Mouse (Mus musculus): ENCODE data around the gene Syn2. TPM values are rescaled to one million over a fixed set of nuclear protein-coding genes. Genes with fewer than 3 reads are reported as not detected.
"Not testable (repeated sequence)": the region's sequence is repeated elsewhere in the genome, so short reads cannot be mapped to it uniquely, and the experiment has no call there.

Gene Syn2
- polyA plus RNA-seq, 1 experiment from 2014 or later = 0.71 TPM

DNA sequence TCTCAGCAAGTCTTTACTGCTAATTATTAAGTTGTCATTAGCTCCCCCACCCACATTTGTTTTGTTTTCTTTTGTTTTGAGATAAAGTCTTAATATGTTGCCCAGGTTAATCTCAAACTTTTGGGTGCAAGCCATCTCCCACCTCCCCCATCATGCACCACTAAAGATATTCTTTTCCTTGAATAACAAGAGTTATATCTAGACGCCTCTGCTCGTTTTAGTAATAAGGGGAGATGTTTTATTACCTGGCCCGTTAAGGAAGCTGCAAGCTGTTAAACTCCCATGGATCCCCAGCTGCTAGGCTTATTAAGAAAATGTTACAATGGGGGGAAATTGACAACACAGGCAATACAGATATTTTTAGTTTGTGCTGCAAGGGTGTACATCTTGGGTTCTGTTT is 95.9 kb downstream of the Syn2 start:
- Histone ChIP-seq H3K9ac (replicated peaks) (no peak overlapping the region), H3K27me3 (no peaks in the 10 kb centered on the region), H3K9me3 (no peaks in the 10 kb centered on the region), H3K4me1 (replicated peaks) (no peaks in the 10 kb centered on the region), H3K4me3 (replicated peaks) (no peak overlapping the region), H3K27ac (no peak overlapping the region), H3K36me3 (no peaks in the 10 kb centered on the region), H3K4me2 (no peak overlapping the region)
- ATAC-seq (ENCODE audit: insufficient number of reproducible peaks, insufficient read depth, low FRiP score, low TSS enrichment, low read depth) = no peak
- WGBS = 31% methylated on average over 3 of the region's 3 CpGs

DNA sequence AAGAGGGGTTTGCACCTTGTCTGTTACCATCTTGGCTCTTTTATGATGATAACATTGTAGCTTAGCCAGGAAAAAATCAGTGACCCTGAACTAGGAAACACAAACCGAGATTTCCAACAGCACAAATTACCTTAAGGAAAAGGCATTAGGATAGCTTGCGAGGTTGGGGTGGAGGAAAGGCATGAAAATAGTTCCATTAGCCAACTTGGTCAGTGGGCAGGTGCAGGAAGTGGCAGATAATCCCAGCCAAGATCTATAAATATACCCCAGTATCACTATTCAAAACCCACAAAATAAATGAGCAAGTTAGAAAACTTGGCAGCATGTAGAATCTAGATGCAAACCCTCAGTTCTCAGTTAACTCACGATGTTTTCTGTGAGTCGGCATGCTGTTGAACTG is 97.1 kb downstream of the Syn2 start:
- no peaks in the 10 kb centered on the region for H3K4me1 ChIP-seq (replicated peaks)
- no peak for ATAC-seq (ENCODE audit: insufficient number of reproducible peaks, insufficient read depth, low FRiP score, low TSS enrichment, low read depth)
- H3K4me2 ChIP-seq = no peak overlapping the region
- no peaks in the 10 kb centered on the region for H3K27me3 ChIP-seq
- no peak overlapping the region for H3K4me3 ChIP-seq (replicated peaks)
- H3K27ac ChIP-seq = no peak overlapping the region
- H3K9ac ChIP-seq (replicated peaks) = no peak overlapping the region
- no peaks in the 10 kb centered on the region for H3K36me3 ChIP-seq
- 79% methylated on average over 4 of the region's 4 CpGs for WGBS
- no peaks in the 10 kb centered on the region for H3K9me3 ChIP-seq

DNA sequence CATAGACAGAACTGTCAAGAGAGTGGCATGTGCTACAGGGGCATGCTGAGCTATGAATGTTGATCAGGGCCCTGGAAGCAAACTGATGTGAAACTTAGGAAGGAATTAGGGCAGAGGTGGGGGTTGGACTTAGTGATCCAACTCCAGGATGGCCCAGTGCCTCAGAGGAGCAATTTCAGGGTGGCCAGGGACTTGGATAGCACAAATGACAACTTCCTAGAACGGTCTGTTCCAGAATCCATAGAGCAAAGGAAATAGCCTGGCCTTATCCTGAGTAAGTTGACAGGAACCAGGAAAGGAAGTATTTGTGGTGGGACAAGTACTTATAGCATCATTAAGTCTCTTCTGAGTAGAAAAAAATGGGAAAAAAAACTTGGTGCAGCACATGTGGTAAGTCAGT is 97.9 kb downstream of the Syn2 start:
- no peak for ATAC-seq (ENCODE audit: insufficient number of reproducible peaks, insufficient read depth, low FRiP score, low TSS enrichment, low read depth)
- whole genome bisulfite sequencing = 79% methylated on average over 1 of the region's 1 CpGs
- H3K27me3 ChIP-seq = no peaks in the 10 kb centered on the region

DNA sequence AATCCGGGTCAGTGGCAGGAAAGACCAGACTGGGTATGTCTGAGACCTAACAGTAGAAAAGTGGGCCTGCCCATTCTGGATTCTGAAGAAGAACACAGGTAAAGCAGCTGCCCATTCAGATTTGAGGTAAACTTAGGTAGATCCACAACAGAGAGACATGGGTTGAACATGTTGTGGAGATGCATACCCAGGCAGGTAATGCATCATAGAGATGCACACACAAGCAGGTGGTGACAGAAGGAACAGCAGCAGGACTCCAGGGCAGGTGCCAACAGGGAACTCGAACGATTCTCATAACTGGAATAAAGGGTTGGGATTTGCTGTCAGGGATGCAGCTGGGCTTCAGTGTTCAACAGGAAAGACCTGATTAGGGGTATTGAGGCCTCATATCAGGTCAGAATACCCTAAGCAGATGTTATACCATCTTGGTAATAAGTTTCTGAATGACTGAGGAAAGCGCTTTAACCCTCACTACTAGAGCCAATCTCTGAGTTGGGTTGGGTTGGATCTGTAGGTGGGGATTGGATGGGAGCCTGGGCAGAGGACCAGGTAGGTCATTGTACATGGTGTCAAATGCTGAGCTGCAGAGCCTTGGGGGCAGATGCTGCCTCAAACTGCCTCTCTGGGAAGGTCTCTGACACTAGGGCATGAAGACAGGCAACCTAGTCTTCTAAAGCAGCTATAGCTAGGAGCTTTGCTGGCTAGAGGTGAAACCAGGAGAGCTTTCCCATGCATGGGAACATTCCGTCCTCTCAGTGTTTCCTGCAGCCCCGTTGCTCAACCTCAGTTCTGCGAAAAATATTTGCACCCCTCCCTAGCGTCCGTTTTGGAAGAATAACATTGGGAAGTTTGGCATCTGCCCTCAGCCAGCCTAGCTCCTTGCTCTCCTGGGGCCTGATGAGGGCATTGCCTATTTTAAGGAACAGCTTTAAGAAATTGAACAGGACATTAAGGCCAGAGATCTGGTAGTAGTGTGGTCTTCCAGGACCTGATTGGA is 103.6 kb downstream of the Syn2 start:
- Histone ChIP-seq H3K27me3 (no peaks in the 10 kb centered on the region), H3K27ac (no peak overlapping the region), H3K9me3 (no peaks in the 10 kb centered on the region), H3K36me3 (no peaks in the 10 kb centered on the region), H3K4me2 (no peak overlapping the region), H3K4me1 (replicated peaks) (no peaks in the 10 kb centered on the region), H3K9ac (replicated peaks) (no peak overlapping the region), H3K4me3 (replicated peaks) (no peak overlapping the region)
- WGBS = 86% methylated on average over 9 of the region's 9 CpGs
- no peak for ATAC-seq (ENCODE audit: insufficient number of reproducible peaks, insufficient read depth, low FRiP score, low TSS enrichment, low read depth)

More for the DNA sequence above, 97.9 kb downstream of the Syn2 start:
- H3K4me3 ChIP-seq (replicated peaks) = no peak overlapping the region
- H3K27ac ChIP-seq = no peak overlapping the region
- H3K4me2 ChIP-seq = no peak overlapping the region
- H3K4me1 ChIP-seq (replicated peaks) = no peaks in the 10 kb centered on the region
- H3K9ac ChIP-seq (replicated peaks) = no peak overlapping the region
- H3K36me3 ChIP-seq = no peaks in the 10 kb centered on the region
- H3K9me3 ChIP-seq = no peaks in the 10 kb centered on the region

DNA sequence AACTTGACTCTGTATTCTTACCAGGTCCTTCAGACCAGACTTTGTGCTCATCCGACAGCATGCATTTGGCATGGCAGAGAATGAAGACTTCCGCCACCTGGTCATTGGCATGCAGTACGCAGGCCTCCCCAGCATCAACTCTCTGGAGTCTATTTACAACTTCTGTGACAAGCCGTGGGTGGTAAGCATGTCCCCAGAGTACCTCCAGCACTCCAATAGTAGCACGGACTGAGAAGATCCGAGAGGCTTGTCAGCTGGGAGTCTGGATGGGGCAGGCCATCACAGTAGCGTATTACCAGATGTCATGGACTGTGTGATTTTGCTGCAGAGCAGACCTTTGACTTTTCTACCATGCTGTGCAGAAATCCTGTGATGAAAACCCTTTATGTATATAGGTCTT is 104.6 kb downstream of the Syn2 start:
- Histone ChIP-seq H3K27ac (no peak overlapping the region), H3K36me3 (no peaks in the 10 kb centered on the region), H3K4me3 (replicated peaks) (no peak overlapping the region), H3K27me3 (no peaks in the 10 kb centered on the region), H3K4me2 (no peak overlapping the region), H3K9ac (replicated peaks) (no peak overlapping the region), H3K4me1 (replicated peaks) (no peaks in the 10 kb centered on the region), H3K9me3 (no peaks in the 10 kb centered on the region)
- no peak for ATAC-seq (ENCODE audit: insufficient number of reproducible peaks, insufficient read depth, low FRiP score, low TSS enrichment, low read depth)
- WGBS = 78% methylated on average over 7 of the region's 7 CpGs

DNA sequence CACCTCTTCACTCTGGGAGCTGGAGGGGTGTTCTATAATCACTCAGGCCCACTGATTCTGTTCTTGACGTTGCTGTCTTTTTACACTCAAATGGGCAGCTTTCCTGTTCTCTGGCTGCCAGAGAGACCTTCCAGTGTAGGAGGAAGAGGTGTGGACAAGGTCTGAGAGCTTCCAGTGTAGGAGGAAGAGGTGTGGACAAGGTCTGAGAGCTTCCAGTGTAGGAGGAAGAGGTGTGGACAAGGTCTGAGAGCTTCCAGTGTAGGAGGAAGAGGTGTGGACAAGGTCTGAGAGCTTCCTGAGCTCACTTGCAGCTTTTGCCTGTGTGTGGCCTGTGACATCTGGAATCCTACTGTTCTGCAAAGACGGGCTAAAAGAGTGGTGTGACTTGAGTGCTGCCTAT is 105.7 kb downstream of the Syn2 start:
- ATAC-seq (ENCODE audit: insufficient number of reproducible peaks, insufficient read depth, low FRiP score, low TSS enrichment, low read depth); H3K9me3 ChIP-seq; H3K9ac ChIP-seq (replicated peaks); H3K4me3 ChIP-seq (replicated peaks); H3K36me3 ChIP-seq; H3K27ac ChIP-seq; H3K4me2 ChIP-seq; H3K27me3 ChIP-seq; H3K4me1 ChIP-seq (replicated peaks): not testable (repeated sequence)
- 43% methylated on average over 2 of the region's 2 CpGs for WGBS

DNA sequence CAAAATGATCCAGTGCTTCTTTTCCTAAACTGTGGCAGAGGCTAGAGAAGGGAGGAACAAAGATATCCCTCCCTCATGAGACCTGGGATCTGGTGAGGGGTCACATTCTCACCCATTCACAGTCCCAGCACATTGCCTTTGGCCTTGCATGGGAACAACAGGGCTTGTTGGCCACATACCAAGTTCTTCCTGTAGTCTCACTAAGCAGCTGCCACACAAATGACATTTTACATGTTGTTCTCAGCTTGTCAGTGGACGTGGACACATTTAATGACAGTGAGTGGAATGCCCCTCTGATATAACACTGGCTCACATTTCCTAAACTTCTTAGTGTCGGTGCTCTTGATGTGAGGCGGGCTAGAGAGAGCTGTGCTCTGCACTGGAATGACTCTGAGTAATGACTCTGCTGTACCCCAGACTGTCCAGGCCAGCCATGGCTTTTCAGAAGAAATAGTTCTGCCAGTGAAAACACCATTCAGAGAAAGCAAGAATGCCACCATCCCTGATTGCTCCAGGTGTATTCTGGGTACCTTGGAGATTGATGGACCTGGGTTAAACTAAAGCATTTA is 106.5 kb downstream of the Syn2 start:
- Histone ChIP-seq H3K36me3 (no peaks in the 10 kb centered on the region), H3K4me3 (replicated peaks) (no peak overlapping the region), H3K27ac (no peak overlapping the region), H3K4me1 (replicated peaks) (no peaks in the 10 kb centered on the region), H3K27me3 (no peaks in the 10 kb centered on the region), H3K4me2 (no peak overlapping the region), H3K9me3 (no peaks in the 10 kb centered on the region), H3K9ac (replicated peaks) (no peak overlapping the region)
- WGBS = 66% methylated on average over 3 of the region's 3 CpGs
- ATAC-seq (ENCODE audit: insufficient number of reproducible peaks, insufficient read depth, low FRiP score, low TSS enrichment, low read depth) = no peak

DNA sequence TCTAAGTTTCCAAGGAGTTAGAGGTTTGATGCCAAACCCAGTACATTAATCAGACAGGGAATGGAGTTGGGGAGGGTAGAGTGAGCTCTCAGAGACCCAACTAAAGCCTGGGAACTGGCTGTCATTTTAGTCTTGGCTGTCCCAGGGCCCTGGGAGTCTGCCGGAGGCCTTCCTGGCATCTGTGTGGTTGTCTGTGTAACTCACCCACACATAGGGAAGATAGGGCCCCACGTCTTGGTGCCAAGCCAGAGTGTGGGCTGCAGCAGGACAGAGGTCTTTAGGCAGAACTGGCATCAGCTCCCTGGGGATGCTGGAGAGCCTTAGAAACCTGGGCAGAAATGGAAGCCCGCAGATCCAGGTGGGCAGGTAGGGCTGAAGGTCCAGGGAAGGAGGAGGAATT is 107.2 kb downstream of the Syn2 start:
- H3K4me1 ChIP-seq (replicated peaks) = no peaks in the 10 kb centered on the region
- no peak overlapping the region for H3K4me2 ChIP-seq
- H3K27ac ChIP-seq = no peak overlapping the region
- no peak overlapping the region for H3K9ac ChIP-seq (replicated peaks)
- H3K27me3 ChIP-seq = no peaks in the 10 kb centered on the region
- no peak overlapping the region for H3K4me3 ChIP-seq (replicated peaks)
- no peaks in the 10 kb centered on the region for H3K9me3 ChIP-seq
- no peak for ATAC-seq (ENCODE audit: insufficient number of reproducible peaks, insufficient read depth, low FRiP score, low TSS enrichment, low read depth)
- H3K36me3 ChIP-seq = no peaks in the 10 kb centered on the region
- WGBS = 90% methylated on average over 3 of the region's 3 CpGs

DNA sequence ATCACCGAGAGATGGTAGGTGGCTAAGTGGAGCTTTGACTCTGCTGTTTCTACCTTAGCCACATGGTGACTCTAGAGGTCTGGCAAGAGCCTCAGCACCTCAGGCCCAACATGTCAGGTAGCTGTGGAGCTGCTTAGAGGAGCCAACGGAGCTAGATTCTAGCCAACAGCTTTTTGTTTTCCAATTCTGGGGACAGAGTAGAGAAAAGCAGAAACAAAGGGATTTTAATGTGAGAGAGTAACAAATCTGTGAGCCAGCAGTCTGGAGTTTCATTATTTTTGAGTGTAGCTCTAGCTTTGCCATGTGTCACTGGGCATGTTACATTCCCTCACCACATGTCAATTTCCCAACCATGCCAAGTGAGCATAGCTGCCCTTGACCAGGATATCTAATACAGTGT is 109.5 kb downstream of the Syn2 start:
- 65% methylated on average over 2 of the region's 2 CpGs for WGBS
- Histone ChIP-seq H3K4me1 (replicated peaks) (0 out of 2 replicates have a peak, but pooled peaks cover 4% of the 10 kb centered on the region), H3K9ac (replicated peaks) (no peak overlapping the region), H3K4me3 (replicated peaks) (no peak overlapping the region), H3K9me3 (no peaks in the 10 kb centered on the region), H3K27ac (no peak overlapping the region), H3K36me3 (no peaks in the 10 kb centered on the region), H3K4me2 (no peak overlapping the region), H3K27me3 (no peaks in the 10 kb centered on the region)
- no peak for ATAC-seq (ENCODE audit: insufficient number of reproducible peaks, insufficient read depth, low FRiP score, low TSS enrichment, low read depth)

DNA sequence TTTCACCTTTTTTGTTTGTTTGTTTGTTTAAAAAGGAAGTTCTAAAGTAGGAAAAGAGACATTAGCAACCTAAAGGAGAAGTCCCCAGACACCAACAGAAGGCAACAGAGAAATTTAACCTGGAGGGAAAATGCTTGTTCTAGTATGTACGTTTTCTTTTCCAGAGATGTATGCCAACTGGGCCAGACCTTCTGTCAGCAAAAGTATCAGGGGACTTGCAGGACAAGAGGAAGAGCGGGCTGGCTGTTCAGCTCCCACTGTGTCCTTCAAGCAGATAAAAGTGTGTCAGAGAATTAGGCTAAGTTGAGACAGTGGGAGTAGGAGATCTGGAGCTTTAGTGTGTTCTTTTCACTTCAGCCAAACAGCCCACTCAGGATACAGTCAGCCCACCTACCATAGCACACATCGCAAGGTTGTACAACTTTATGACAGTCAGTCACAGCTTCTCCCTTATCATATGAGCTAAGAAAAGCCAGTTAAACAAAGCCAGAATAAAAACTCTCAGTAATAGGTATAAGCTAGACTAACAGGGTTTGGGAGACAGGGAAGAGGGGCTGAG is 110.9 kb downstream of the Syn2 start:
- H3K9me3 ChIP-seq = no peaks in the 10 kb centered on the region
- WGBS = 81% methylated on average over 3 of the region's 3 CpGs
- no peak overlapping the region for H3K27ac ChIP-seq
- H3K4me1 ChIP-seq (replicated peaks) = 0 out of 2 replicates have a peak, but pooled peaks cover 4% of the 10 kb centered on the region
- no peaks in the 10 kb centered on the region for H3K36me3 ChIP-seq
- no peak overlapping the region for H3K4me2 ChIP-seq
- H3K27me3 ChIP-seq = no peaks in the 10 kb centered on the region
- H3K4me3 ChIP-seq (replicated peaks) = no peak overlapping the region
- no peak for ATAC-seq (ENCODE audit: insufficient number of reproducible peaks, insufficient read depth, low FRiP score, low TSS enrichment, low read depth)
- no peak overlapping the region for H3K9ac ChIP-seq (replicated peaks)

DNA sequence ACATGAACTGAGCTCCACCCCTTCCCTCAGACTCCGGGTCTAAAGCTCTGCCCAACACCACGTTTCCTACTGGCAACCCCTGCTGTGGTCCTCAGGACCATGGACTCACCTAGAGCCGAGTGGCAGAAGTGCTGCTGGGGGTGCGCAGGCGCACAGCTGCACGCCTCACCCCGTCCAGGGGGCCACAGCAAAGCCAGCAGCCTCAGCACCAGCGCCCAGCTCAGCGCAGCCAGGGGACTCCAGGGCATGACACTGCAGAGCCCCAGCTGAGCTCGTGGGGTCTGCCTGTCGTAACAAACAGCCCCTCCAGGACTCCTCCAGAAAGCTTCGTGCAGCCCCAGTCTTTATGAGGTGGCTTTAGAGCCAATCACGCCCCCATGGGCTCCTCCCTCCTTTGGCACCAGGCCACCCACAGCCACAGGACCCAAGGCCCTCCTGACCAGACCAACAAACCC is 116.9 kb downstream of the Syn2 start:
- H3K9me3 ChIP-seq = no peaks in the 10 kb centered on the region
- no peaks in the 10 kb centered on the region for H3K27me3 ChIP-seq
- peak overlapping the region; percentile 62 for H3K4me2 ChIP-seq
- peak overlapping the region; percentile 29 for H3K4me3 ChIP-seq (replicated peaks)
- H3K9ac ChIP-seq (replicated peaks) = 0 out of 2 replicates have a peak overlapping the region, but pooled peaks have one; percentile 31
- peaks cover 17% of the 10 kb centered on the region for H3K4me1 ChIP-seq (replicated peaks)
- H3K36me3 ChIP-seq = no peaks in the 10 kb centered on the region
- WGBS = 2% methylated on average over 13 of the region's 13 CpGs
- peak; percentile 47; the same call in 1 of the 2 replicates for ATAC-seq (ENCODE audit: insufficient number of reproducible peaks, insufficient read depth, low FRiP score, low TSS enrichment, low read depth)
- 0 out of 2 replicates have a peak overlapping the region, but pooled peaks have one; percentile 7 for H3K27ac ChIP-seq

Data from limb, embryonic 12.5 days (tissue).